Mouse (Mus musculus) stomach, postnatal 0 days (tissue): ENCODE results near the gene Trmt6.
A peak's percentile ranks its signal among the peaks of the same experiment; 100 is the strongest.

Experiments
- CTCF ChIP-seq: IDR thresholded peaks from 2 replicates; pipeline ENCODE4 v1.5.1; 2016; ENCODE audit warnings: antibody characterized with exemption, low read depth, mild to moderate bottlenecking, moderate library complexity
- EP300 ChIP-seq: optimal IDR thresholded peaks from 2 replicates; pipeline ENCODE3; 2016; ENCODE audit warnings: antibody characterized with exemption

DNA sequence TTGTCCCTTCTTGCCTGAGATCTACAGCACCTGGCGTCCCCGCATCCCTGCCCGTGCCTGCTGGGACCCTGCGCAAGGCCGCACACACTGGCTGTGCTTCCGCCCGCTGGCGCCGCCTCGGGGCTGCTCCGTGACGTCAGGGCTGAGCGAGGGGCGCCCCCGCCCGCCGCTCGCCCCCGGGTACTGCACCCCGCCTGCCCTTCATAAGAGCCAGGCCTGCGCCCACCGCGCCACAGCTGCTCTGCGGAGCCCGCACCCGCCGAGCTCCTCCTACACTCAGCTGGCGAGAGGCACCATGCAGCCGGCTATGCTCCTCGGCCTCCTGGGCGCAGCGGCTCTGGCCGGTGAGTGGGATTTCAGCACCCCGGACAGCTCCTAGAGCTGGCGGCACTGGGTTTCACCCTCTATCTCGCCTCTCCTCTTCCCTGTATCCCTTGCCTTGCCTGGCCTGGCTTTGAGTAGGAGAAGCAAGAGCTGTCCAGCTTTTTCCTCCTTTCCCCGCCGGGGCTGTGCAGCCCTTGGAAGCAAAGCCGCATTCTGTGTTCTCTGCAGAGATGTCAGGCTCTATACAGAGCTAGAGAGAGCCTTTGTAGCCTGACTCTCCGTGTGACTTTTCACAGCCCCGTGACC is 34.3 kb downstream of the Trmt6 start:
- TF ChIP-seq CTCF: peak; percentile 18; the same call in 1 of the 2 replicates
- no peak for TF ChIP-seq EP300
